Mouse (Mus musculus) mature B cell (primary cell): ENCODE data around the gene Faim.

Experiments used
- in situ Hi-C: fragments of 300-500 bp; cut with MboI; formaldehyde crosslinking; loops from 2 replicates; pipeline ENCODE4 v1.14.3; 2019

The Faim gene

GRCm38 (mm10) chr9:99042641-99043040, 56.5 kb downstream of the Faim start:
- in situ Hi-C loops: no loop called here

- in situ Hi-C loops: no loop called here
Measured at GRCm38 (mm10) chr9:99044761-99045160, 58.6 kb downstream of the Faim start.

- in situ Hi-C loops: no loop called here
Measured at GRCm38 (mm10) chr9:99048724-99049250, 62.6 kb downstream of the Faim start.

- in situ Hi-C loops: loop anchor here (10.0 to 25.0 kb wide), 2 partner anchors 188 to 325 kb away; partner anchors contain the start of genes Cep70 and Faiml
Measured at GRCm38 (mm10) chr9:99049760-99050159, 63.6 kb downstream of the Faim start.
